Mouse (Mus musculus) ovary, postnatal 36 days (tissue): Measurements from ENCODE around the gene Banf1.
A peak's percentile ranks its signal among the peaks of the same experiment; 100 is the strongest.
"Not testable (repeated sequence)": the region's sequence is repeated elsewhere in the genome, so short reads cannot be mapped to it uniquely, and the experiment has no call there.

Source experiments
- DNase-seq: peaks from one replicate; pipeline ENCODE4 v3.0.0; 2022; ENCODE audit warnings: low spot score, mixed read lengths

The Banf1 gene

GRCm38 (mm10) chr19:5367053-5367359 is at the start of gene Banf1:
Gene Banf1, minus strand, starts transcription at chr19:5367168.
- DNase-seq, result no peak

- no peak for DNase-seq
Measured at GRCm38 (mm10) chr19:5414534-5414957, 47.6 kb upstream of the Banf1 start.

- DNase-seq, result no peak
Measured at GRCm38 (mm10) chr19:5413840-5414239, 46.9 kb upstream of the Banf1 start.

- no peak for DNase-seq
Measured at GRCm38 (mm10) chr19:5411961-5412360, 45.0 kb upstream of the Banf1 start.

GRCm38 (mm10) chr19:5410641-5411040 is 43.7 kb upstream of the Banf1 start:
- no peak for DNase-seq

- DNase-seq, result no peak
Measured at GRCm38 (mm10) chr19:5409068-5409467, 42.1 kb upstream of the Banf1 start.

GRCm38 (mm10) chr19:5408057-5409001 is 41.4 kb upstream of the Banf1 start:
- no peak for DNase-seq

- DNase-seq, result no peak
Measured at GRCm38 (mm10) chr19:5407133-5407532, 40.2 kb upstream of the Banf1 start.

GRCm38 (mm10) chr19:5406531-5407126 is 39.7 kb upstream of the Banf1 start:
- not testable (repeated sequence) for DNase-seq

GRCm38 (mm10) chr19:5405924-5406323 is 39.0 kb upstream of the Banf1 start:
- DNase-seq, result no peak

- no peak for DNase-seq
Measured at GRCm38 (mm10) chr19:5402293-5402692, 35.3 kb upstream of the Banf1 start, which contains the start of gene Tsga10ip. Gene Tsga10ip, minus strand, starts transcription at chr19:5402526.

GRCm38 (mm10) chr19:5401073-5401472 is 34.1 kb upstream of the Banf1 start:
- not testable (repeated sequence) for DNase-seq

GRCm38 (mm10) chr19:5395371-5395770 is 28.4 kb upstream of the Banf1 start:
- DNase-seq, result no peak

- DNase-seq, result no peak
Measured at GRCm38 (mm10) chr19:5394168-5394567, 27.2 kb upstream of the Banf1 start.

GRCm38 (mm10) chr19:5392892-5393291 is 25.9 kb upstream of the Banf1 start:
- DNase-seq, result peak; percentile 72

GRCm38 (mm10) chr19:5390416-5390815 is 23.4 kb upstream of the Banf1 start:
- no peak for DNase-seq

- DNase-seq, result no peak
Measured at GRCm38 (mm10) chr19:5389647-5390046, 22.7 kb upstream of the Banf1 start.

GRCm38 (mm10) chr19:5388588-5389242 is 21.7 kb upstream of the Banf1 start, which contains the start of gene Sart1:
Gene Sart1, minus strand, starts transcription at chr19:5388703.
- DNase-seq, result peak; percentile 94

- DNase-seq, result no peak
Measured at GRCm38 (mm10) chr19:5388011-5388441, 21.1 kb upstream of the Banf1 start.

GRCm38 (mm10) chr19:5384715-5385114 is 17.7 kb upstream of the Banf1 start:
- DNase-seq, result peak; percentile 51

GRCm38 (mm10) chr19:5383326-5383725 is 16.4 kb upstream of the Banf1 start:
- DNase-seq, result no peak

GRCm38 (mm10) chr19:5377446-5377845 is 10.5 kb upstream of the Banf1 start:
- DNase-seq, result no peak

- DNase-seq, result no peak
Measured at GRCm38 (mm10) chr19:5374748-5375147, 7.8 kb upstream of the Banf1 start.
